Mouse (Mus musculus) layer of hippocampus, adult 9-10 months (tissue): Measurements from ENCODE around the gene Ercc8.

Experiments used
- DNase-seq: peaks from one replicate; pipeline ENCODE4 v3.0.0; 2022; ENCODE audit warnings: low spot score

Ercc8 gene

GRCm38 (mm10) chr13:108158465-108159240, at the start of gene Ercc8, which contains the start of gene Ndufaf2:
Ercc8 (plus strand) TSS chr13:108158731.
Ndufaf2 (minus strand) TSS chr13:108158623.
- peak; percentile 92 for DNase-seq

DNA sequence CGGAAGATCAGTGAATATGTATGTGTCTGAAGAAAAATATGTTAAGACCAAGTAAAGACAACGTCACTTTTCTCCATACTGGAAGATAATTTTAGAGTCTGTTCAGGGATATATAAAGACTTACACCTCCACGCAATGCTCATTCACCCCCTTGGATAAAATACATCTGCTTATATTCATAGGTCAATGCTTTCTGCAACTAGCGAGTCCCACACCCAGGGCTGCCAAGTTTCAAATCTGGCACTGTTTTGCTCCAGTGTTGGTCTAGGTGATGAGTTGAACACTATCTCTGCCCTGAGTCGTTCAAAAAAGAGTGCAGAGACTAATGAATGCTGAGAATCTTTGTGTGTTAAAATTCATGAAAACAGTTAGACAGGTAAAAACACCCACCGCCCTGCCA, 47.6 kb upstream of the Ercc8 start:
- DNase-seq: no peak

DNA sequence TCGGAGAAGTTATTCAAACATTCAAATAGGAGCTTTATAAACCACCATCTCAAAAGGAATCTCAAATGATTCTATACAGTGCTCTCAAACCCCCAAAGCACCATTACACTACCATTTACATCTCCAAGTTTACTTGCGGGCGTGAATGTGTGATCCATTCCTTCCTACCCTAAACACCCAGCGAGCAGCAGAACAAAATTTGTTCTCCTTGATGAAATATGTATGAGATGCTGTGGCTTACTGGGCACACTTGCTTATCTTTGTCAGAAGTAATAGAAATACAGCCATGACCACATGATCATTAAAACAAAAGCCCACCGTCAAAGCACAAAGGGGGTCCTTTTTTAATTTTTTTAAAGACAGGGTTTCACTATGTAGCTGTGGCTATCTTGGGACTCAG, 45.0 kb upstream of the Ercc8 start:
- DNase-seq: no peak

DNA sequence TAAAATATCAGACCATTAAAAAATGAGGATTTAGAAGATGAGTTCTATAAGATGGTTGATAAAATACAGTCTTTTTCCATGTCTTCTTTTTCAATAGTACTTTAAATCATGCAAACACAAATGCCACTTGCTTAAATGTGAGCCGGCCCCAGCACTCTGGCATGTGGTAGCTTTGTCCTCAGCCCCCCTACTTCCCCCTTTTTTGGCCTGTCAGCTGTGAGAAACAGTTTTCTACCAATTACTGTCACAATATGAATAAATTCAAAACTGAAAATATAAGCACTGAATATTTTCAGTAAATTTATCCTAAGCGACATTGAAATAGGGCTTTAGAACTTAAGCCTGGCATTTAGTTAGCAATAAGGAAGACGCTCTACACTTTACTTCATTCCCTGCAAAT, 44.3 kb upstream of the Ercc8 start:
- no peak for DNase-seq

- DNase-seq: no peak
Measured at GRCm38 (mm10) chr13:108117654-108118053, 40.9 kb upstream of the Ercc8 start.

- DNase-seq: no peak
Measured at GRCm38 (mm10) chr13:108118188-108118587, 40.3 kb upstream of the Ercc8 start.

DNA sequence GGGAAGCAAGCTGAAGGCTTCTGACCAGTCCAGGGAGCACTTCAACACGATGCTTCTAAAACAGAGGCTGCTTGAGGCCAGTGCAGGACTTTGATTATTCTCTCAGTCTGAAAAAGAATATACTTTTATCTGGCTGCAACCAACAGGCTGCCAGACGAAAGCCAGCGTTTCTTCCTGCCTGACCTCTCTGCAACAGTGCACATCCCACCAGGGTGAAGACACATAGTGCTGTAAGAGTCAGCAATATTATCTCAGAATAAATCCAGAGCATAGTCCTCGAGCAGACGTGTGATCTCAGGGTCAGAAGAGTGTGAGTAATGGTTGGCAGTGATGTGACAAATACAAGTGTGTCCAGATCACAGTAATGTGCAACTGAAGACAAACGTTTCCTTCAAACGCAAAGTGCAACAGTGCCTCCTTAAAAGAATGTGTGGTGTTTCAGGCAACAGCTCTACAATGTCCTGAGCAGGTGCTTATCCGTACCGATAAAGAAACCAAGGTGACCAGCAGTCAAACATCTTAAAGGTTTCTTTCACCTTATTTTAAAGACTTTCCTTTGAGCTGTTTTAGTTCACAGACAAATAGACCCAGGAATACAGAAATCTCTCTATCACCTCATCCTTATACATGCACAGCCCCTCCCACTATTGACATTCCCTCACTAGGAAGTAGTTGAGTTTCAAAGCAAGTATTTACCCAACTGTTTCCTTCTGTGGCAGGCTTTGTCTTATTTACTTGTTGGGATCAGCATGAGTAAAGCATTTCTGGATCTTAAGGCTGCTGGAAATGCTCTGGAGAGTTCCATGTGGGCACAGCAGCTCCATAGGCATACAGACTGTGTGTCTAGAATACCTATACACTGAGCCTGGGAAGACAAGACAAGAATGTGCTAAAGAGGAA, 38.9 kb upstream of the Ercc8 start:
- DNase-seq: no peak

DNA sequence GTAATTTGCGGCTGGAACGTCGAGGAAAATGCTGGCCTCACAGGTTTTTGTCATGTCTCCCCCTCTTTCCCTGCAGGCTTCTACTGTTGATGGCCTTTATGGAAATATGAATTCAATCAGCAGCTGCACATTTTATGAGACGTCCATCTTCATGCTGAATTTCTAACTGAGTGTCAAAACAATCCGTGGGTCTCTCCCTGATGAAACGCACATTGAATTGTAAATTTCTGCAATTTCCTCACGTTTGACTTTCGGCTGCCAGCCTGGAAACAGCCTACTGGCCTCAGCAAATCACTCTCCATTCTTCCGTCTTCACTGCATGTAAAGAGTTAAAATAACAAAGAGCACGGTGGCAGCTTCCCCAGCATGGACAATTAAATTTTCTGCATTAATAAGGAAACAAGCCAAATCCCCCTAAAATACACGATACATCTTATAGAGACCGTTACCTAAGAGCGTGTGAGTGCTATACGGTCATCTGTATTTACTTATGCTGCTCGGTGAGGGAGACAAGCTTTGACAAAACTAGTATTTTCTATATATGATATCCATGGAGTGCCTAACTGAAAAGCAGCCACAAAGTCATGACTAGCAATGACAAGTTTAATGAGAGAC, 35.3 kb upstream of the Ercc8 start:
- DNase-seq: no peak

DNA sequence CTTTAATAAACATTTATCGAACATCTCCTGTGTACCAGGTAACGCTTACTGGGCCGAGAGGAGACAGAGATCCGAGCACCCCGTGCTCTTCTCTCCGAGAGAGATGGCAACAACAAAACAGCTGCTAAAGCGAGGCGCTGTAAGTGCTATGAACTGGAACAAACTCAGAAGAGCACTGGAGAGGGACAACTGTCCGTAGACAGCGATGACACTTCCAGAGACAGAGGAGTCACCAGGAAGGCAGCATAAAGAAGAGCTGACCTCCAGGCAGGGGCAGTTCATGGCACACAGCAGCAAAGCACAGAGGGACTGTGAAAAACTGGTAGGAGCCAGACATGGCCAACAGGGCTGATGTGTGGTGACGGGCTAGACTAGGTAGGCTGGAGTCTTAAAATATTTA, 34.4 kb upstream of the Ercc8 start:
- no peak for DNase-seq

DNA sequence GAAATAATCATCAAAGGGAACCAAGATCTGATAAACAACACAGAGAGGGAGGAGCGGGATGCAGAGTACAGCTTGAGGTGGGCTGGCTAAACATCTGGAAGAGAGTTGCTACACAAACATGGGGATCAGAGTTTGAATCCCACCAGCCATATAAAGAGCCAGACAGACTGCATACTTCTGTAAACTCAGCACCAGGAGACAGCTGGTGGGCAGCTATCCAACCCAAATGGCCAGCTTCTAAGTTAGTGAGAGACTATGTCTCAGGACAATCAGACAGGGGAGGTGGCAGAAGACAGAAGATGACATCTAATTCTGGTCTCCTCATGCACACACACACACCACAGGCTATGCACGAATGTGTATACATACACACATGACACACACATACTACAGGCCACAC, 32.3 kb upstream of the Ercc8 start:
- DNase-seq: no peak

DNA sequence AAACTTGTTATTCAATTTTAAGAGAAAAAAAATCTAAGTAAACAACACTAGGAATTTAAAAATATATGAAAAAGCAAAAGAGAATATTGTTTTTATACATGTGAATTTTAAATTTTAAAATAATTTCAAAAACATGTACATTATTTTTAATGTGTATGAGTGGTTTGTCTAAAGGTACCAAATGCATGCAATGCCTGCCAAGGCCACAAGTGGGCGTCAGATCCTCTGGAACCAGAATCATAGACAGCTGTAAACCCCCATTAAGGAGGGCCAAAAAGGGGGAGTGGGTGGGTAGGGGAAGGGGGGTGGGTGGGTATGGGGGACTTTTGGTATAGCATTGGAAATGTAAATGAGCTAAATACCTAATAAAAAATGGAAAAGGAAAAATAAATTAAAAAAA, 31.4 kb upstream of the Ercc8 start:
- no peak for DNase-seq

DNA sequence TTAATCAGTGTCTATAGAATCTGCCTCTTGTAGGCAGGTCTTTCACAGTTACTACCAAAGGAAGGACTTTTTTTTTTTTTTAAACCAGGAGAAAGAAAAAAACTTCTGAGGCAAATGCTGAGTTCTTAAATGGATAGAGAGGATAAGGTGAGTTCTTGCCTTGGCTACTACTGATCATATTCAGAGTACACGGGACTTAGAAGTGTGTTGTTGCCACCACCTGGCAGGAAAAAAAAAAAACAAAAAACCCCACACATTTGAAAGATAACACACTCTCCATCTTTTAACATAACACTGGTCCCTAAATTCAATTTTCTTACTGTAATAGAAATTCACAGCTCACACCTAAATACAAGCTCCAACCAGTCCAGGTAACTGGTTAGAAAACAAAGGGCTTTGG, 30.6 kb upstream of the Ercc8 start:
- no peak for DNase-seq

DNA sequence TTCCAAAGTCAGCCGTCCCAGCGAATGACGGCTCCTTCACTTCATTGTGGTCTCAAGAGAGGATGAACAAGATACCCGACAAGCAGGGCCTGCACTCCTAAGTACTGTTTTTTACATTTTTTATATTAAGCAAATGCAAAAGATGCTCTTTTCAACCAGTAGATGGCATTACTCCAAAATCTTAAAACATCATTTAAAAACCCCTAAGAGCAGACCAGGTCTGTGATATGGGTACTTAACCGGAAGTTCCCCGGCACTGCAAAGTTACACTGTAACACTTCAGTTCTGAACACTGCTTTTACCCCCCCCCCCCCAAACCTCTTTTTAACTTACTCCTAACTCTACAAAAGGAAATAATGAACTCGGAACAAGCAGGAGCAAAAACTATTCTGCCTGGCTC, 29.5 kb upstream of the Ercc8 start:
- no peak for DNase-seq

DNA sequence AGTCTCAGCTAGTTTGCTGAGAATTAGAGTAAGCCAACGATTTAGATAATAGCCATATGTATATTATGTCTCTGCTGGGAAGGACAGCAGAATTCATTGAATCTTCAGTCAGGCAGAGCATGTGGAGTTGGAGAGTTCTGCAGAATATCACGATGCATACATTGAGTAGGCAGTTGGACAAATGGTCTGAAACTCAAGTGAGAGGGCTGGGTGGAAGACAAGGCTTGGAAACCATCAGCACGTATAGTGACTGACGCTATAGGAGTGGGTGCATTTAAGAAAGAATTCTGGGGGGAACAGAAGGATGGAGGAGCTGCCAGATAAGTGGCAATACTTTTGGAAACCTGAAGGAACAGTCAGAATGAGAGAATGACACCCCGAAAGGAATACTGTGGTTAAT, 27.8 kb upstream of the Ercc8 start:
- no peak for DNase-seq

- DNase-seq: no peak
Measured at GRCm38 (mm10) chr13:108132031-108132819, 26.3 kb upstream of the Ercc8 start.

GRCm38 (mm10) chr13:108135617-108136016, 22.9 kb upstream of the Ercc8 start:
- no peak for DNase-seq

GRCm38 (mm10) chr13:108138403-108138977, 20.0 kb upstream of the Ercc8 start:
- no peak for DNase-seq

GRCm38 (mm10) chr13:108144086-108144485, 14.4 kb upstream of the Ercc8 start:
- no peak for DNase-seq

GRCm38 (mm10) chr13:108151782-108152181, 6.7 kb upstream of the Ercc8 start:
- no peak for DNase-seq

DNA sequence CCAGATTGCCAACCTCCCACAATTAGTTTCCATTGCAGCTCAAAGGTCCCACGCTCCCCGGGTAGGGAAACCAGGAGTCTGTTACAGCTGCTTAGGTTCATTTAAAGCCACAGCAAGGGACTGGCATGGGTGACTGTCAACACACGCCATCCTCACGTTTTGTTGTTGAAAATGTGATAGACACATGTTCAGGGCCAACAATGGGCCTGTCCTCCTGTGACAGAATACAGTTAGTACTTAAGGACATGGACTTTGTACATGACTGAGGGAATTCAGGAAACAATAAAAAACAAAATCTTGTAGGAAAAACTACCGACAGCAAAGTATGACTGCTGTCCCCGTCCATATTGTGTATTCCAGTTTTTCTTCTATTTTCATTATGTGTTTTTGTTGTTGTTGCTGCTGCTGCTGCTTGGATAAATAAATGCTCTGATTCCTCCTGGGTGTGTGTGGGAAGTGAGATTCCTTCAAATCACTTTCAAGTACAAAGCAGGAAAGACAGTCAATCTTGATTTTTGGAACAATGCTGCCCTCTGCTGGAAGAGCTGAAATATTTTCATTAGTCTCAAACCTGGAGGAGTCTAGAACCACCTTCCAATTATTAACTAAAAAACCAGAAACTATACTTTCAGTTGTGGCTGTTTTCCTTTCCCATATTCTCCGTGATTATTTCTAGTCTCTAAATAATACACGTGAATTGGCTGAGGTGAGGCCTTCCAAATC, 5.7 kb upstream of the Ercc8 start:
- DNase-seq: peak; percentile 54

DNA sequence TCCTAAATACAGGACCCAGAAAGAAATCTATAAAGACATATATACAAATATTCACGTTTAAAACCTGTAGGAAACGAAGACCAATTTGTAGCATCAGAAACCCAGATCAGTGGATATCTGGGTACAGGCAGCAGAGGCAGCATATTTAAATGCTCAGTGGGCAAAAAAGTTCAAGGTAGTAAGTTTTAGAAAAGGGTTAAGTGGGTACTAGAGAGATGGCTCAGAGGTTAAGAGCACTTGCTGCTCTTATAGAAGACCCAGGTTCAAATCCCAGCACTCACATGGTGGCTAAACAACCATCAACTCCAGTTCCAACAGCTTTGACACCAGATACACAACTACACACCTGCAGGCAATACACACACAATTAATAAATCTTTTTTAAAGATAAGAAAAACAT, 1.4 kb upstream of the Ercc8 start:
- DNase-seq: no peak
